Mouse (Mus musculus) hindlimb bud, embryonic 11.5 days (tissue): ENCODE results near the gene Pin1.
"Not testable (repeated sequence)": the region's sequence is repeated elsewhere in the genome, so short reads cannot be mapped to it uniquely, and the experiment has no call there.

Source experiments
- DNase-seq: peaks from one replicate; pipeline ENCODE4 v3.0.0-alpha.2; 2012; ENCODE audit warnings: low read depth, low spot score; ENCODE audit errors: extremely low spot score

Gene Pin1

DNA sequence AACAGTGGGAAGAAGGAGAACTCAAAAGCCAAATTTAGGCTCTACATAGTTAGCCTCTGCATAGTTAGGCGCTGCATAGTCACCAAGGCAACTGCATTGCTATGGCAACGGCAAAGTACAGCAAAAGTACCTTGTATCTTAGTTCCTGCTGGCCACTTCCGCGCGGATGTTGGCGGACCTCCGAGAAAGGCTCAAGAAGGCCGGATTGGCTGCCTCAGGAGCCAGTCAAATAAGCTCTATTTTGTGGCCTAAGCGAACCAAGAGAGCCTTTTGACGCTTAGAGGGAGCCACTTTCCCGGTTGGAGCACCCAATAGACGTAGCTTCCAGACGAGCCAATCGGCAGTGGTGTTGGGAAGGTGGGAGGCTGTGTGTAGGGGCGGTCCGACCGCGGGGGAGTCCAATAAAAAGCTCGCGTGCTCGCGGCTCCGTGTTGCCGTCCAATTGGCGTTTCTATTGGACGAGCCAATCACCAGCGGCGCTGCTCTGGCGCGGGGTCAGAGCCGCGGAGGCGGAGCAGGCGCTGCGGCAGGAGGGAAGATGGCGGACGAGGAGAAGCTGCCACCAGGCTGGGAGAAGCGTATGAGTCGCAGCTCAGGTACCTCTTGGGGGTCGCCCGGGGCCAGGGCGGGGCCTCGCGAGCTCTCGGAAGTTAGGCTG lies at the start of gene Pin1:
Gene Pin1, plus strand, starts transcription at position 494 of the 658 bp plus-strand sequence.
- peak; percentile 96 for DNase-seq

DNA sequence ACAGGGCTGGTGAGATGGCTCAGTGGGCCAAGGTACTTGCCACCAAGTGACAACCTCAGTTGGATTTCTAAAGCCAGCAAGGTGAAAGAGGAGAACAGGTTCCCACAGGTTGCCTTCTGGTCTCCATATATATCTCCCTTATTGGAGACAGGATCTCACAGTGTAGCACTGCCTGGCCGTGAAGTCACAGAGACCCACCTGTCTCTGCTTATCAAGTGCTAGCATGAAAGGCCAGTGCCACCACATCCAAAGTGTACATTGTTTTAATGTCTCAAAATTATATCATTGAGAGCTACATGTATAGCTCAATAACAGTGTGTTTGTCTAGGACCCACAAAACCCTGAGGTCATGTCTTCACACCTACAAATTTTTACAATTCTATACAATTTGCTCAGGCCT lies 45.6 kb upstream of the Pin1 start:
- no peak for DNase-seq

DNA sequence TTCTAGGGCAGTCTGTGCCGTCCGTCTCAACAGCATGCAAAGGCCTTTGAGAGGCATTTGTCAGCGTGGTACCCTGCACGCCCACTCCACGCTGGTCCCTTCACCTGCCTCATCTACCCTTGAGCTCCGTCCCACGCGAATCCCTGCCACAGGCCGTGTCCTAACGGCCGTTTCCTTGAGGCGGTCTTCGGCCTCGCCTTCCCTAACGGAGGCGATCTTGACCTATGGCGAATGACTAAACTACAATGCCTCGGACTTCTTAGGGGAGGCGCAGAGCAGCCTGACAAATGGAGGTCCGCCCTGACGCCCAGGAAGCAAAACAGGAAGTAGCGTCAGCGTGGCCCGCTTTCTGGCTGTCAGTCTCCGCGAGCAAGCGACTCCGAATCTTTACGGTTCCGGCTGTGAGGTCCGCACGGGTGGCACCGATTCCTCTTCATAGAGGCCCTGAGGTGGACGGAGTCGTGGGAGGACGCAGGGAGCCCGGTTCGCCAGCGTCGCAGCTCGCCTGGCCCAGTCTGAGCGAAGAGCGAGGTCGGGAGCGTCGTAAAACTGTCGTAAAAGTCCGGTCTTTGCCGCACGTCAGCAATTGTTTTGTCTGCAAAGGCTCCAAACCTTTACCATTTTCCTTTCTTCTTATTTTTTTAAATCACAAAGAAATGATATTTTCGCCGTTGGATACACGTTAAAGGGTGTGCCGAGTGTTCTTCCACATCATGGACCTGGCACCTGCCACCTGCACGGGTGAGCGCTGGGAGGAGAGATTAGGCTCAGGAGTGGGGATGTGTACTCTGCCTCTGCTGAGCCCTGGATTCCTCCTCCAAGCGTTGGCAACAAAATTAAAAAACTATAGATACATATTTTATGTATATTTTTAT lies 44.6 kb upstream of the Pin1 start:
- DNase-seq, result peak; percentile 92

DNA sequence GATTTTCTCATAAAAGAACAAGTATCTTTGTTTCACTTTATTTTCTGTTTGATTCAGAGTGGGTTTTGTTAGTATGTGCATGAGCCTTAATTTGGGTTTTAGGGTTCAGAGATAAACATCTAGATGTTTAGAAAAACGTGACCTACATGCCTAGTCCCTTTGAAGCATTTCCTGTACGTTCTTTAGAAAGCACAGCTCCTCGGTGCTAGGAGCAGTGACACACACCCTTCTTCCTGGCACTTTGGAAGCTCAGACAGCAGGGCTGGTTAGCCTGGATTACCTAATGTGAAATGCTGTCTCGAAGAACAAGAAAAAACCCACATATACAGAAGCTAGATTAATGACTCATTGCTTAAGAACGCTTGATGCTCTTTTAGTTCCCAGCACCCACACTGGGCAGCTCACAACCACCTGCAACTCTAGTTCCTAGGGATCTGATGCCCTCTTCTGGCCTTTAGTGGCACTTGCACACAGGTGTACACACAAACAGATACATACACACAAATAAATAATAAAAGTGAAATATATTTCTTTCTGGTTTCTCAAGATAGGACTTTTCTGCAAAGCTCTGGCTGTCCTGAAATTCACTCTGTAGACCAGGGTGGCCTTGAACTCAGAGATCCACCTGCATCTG lies 41.9 kb upstream of the Pin1 start:
- DNase-seq, result no peak

DNA sequence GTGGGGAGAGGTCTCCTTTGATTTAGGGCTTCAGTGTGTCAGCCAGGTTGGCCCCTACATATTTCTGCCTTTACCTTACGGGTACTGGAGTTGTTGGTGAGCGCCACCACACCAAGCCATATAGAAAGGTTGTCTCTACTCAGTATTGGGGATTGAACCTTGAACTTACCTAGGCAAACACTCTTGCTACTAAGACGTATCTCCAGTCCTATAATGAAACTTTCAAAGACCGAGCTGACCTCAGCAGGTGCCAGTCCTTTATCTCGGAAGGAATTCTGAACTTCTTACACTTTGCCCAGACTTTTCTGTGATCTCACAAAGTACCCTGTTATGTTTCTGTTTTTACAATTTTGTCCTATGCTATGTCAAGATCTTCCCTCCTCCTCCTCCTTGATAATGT lies 39.9 kb upstream of the Pin1 start:
- no peak for DNase-seq

DNA sequence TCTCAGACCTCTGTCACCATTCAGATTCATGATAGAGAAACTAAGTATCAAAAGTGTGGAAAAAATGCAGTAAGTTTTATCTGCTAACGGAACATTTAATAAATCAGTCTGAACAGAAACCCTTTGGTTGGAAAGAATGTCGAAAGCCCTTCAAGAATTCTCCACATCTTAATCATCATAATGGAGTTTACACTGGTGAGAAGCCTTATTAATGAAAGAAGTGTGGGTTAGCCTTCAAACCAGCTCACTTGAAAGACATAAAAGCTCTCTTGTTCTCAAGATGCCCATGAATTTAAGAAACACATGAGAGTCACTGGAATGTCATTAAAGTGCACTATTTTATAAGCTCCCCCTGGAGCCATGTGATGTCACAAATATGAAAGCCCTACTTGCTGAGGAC lies 35.2 kb upstream of the Pin1 start:
- DNase-seq, result no peak

DNA sequence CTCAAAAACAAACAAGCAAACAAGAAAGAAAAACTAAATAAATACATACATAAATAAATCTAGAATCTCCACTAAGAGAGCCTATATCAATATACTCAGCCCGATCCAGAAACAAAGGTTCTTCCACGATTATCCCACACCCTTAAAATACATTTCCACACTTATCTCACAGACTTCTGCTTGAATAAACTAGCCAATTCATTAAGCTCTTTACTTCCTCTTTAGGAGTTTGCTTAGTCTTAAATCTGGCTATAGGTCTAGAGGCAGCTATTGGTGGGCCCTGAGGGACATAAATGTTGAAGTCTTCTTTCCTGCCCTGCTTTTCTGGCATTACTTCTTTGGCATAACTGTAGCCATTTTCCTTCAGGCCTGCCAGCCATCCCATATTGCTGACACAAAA lies 20.6 kb upstream of the Pin1 start:
- DNase-seq, result no peak

DNA sequence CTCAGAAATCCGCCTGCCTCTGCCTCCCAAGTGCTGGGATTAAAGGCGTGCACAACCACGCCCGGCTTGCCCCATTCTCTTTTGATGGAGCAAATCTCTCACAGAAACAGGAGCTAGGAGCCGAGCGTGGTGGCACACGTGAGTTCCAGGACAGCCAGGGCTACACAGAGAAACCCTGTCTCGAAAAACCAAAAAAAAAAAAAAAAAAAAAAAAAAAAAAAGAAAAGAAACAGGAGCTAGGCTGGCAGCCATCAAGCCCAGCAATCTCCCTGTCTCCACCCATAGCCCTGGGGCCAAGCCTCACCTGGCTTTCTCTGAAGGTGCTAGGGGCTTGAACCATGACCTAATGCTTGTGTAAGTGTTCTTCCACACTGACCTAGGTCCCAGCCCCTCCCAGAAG lies 16.2 kb upstream of the Pin1 start:
- DNase-seq, result not testable (repeated sequence)

DNA sequence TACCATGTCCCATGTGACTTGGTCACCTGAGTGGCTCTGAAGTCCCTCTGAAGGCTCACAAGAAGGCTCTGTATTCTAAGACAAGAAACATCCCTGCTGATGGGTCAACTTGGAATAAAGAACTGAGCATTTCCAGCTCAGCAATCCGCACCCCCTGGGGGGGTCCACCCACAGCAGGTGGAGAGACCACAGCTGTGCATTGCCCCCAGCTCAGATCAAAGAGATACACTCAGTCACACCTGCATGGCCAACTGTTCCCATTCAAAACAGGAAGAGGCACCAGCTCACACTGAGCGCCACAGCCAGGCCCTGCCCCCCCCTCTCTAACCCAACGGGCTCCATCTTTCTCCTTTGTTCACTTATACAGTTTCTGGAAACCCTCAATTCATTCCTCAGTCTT lies 15.6 kb upstream of the Pin1 start:
- no peak for DNase-seq

DNA sequence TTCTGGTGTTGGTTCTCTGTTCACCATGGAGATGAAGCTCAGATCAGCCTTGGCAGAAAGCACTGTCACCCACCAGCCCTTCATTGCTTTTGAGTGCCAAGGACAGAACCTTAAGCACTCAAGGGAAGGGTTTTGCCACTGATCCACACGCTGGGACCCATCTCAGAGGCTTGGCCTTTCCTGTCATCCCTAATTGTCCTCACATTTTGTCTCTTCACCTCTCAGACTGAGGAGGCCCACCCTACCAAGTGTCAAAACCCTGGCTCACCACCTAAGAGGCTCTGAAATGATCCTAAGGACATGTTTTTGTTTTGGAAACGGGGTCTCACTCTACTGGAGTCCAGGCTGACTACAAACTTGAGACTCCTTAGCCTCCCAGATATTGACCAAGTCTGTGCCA lies 15.1 kb upstream of the Pin1 start:
- DNase-seq, result no peak

DNA sequence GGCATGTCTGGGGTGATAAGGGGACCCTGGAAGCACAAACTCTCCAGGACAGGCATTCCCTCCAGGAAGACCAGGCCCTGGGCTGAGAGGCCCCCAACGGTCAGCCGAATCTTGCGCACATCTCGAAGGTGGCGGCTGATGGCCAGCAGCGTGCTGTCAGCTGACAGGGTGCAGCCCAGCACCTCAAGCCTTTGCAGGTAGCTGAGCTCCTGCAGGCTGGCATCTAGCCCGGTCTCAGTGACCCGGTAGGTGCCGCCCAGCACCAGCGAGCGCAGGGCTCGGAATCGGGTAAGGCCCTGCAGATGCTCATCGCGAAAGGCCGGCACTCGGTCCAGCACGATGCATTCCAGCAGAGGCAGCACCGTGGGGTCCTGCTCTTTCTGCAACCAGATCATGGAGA lies 13.3 kb upstream of the Pin1 start:
- DNase-seq, result no peak

DNA sequence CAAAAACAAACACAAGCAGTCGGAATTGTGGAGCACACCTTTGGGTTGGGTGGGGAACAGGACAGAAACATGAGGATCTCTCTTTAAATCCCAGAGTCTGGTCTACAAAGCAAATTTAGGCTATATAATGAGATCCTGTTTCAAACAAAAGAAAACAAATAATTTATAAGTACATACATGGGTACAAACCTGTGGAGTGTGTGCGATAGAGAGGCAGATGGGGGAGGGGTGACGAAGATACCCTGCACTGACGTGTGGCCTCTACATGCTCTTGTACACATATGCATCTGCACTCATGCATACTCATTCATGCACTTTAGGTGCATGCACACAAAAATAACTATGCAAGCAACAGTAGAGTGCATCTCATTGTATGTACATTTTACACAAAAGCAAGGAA lies 12.4 kb upstream of the Pin1 start:
- no peak for DNase-seq

DNA sequence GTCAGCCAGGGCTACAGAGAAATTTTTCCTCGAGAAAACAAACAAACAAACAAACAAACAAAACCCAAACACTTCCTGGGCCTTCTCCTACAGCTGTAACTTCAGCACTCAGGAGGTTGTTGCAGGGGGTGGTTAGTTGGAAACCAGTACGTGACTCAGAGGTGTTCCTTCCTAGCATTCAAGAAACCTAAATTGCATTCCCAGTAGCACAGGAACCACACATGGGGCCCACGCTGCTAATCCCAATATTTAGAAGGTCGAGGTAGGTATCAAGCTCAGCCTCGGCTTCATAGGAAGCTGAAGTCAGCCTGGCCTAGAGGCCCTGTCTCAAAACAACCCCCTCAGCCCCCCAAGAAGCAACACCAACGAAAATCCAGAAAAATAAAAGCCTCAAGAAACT lies 10.4 kb upstream of the Pin1 start:
- no peak for DNase-seq

DNA sequence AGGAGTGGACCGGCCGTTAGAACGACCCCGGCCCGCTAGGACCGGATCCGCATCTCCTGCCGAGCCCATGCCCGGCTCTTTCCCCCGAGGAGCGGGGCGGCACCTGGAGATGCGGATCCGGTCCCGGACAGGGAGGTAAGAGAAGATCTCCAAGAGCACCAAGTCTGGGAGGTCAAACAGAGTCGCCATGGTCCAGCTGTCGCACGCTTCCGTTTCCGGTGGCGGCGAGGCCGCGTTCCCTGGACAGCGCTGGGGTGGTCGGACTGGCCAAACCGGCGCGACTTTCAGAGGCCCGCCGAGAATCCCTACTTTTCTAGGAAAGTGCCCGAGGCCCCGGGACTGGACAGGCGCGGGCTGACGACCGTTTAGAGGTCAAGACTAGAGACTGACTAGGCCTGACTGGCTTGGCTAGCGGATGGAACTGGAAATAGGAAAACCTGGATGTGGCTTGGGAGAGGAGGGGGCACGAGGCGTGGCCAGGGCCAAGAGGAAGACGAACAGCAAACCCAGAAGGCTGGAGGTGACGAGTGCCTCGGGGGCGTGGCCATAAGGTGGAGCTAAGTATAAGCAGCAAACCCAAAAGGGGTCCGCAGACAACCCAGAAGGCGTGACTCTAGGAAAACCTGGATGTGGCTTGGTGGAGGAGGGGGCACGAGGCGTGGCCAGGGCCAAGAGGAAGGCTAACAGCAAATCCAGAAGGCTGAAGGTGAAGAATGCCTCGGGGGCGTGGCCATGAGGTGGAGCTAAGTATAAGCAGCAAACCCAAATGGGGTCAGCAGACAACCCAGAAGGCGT lies 9.6 kb upstream of the Pin1 start, which contains the start of gene Ubl5:
Gene Ubl5, plus strand, starts transcription at position 778 of the 795 bp plus-strand sequence.
- DNase-seq, result peak; percentile 94

DNA sequence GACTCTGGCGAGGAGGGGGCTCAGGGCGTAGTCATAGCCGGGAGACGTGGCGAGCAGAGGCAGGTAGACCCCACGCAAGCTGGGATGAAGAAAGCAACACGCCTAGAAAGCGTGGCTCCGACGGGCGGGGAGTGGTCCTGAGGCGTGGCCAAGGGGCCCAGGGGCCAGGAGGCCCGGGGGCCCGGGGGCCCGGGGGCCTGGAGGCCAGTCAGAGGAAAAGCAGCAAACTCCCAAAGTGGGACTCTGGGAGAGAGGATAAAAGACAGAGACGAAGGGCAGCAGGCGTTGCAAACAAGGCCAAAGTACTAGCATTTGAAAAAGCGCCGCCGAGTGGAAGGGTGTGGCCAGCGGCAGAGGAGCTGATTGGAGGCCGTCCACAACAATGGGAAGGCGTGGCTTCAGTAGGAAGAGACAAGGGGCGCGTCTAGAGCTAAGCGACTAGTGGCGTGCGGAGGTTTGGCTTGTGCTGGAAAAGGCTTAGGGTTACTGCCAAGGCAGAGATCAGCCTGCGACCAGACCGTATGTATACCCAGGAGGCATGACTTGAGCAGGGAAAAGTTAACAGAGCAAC lies 8.9 kb upstream of the Pin1 start:
- DNase-seq, result peak; percentile 56

DNA sequence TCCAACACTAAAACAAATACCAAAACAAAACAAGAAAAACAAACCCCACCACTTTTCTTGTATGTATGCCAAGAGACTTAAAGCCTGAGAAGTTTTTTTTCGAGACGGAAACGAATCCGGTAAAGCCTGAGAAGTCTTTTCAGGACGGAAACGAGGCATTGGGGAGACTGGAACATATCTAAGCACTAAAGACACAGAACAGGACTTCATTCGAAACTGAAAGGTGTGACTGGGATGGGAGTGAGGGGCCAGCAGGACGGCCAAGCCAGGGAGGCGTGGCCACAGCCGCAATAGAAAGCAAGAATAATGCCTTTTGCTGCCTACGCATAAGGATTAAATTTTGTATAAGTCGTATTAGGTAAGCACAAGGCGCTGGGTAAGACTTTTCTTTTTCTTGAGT lies 8.1 kb upstream of the Pin1 start:
- DNase-seq, result no peak

DNA sequence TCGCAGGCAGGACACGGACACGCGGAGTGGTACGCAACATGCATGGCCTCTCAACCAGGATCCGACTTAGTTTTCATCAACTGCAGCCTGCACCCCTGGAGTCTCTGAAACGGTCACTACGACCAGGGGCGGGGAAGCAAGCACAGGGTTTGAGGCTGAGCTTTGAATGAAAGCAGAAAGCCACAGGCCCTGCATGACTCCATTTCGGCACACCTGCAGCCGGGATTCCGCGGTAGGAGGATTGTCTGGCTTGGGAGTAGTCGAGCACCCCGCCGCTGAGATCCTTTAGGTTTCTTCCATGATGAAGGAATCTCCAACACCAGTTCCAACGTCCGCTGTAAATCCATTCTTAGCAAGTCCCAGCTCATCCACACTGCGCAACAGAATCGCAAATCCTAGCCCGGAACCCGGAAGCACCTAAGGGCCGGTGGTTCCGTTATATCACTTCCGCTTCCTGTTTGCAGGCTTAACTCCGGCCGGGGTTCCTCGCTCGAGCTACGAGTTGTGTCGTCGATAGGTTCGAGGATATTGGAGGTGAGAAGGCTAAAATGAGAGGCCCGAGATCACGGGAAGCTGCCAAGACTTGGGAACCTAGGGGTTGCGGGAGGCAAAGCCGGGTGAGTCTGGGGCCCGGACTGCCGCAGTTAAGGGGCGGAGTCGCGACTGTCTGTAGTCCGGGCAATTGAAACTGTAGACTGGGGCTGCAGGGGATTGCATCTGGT lies 7.4 kb upstream of the Pin1 start, which contains the start of gene Fbxl12:
Gene Fbxl12, minus strand, starts transcription at position 408 of the 722 bp plus-strand sequence.
- DNase-seq, result peak; percentile 37

DNA sequence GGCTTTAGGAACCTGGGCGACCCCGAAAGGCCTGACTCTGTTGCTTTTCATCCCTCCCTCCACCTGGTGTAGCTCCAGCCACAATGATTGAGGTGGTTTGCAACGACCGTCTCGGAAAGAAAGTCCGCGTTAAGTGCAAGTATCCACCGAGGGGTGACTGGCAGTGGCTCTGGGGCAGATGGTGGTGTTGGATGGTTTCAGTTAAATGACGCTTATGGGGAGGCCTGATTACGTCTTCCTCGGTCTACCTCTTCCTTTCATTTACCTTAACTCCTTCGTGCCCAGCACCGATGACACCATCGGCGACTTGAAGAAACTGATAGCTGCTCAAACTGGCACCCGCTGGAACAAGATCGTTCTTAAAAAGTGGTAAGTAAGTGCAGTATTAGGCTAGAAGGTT lies 6.8 kb upstream of the Pin1 start:
- no peak for DNase-seq

DNA sequence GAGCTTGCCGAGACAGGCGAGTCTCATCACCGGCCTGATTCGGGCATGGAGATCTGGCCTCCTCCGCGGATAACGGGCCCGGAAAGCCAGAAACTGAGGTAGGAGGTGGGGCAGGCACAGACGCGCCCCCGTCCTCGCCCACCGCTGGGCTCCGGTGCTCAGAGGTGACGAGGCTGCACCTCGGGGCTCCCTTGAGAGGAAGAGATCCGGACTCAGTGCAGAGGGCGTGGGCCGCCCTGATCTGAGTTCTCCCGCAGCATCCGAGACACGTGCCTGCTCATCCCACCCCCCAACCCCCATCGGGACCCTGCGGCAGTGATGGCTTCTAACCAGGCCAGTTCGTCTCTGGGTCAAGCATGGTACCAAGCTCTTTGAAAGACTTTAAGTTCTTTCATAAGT lies 364 bp downstream of the Pin1 start:
- DNase-seq, result no peak

DNA sequence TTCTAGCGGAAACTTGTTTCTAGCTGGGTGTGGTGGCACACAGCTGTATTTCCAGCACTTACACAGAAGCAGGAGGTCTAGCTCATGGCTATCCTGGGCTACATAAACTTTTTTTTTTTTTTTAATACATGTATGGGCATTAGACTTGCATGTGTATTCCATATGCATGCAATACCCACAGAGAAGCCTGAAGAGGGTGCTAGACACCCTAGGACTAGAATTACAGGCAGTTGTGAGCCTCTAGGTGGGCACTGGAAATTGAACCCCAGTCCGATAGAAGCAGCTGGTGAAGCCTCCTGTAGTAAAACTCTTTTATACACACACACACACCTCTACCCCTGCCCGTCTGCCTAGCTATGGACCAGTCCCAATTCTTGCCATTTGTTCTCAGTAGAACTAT lies 2.0 kb downstream of the Pin1 start:
- DNase-seq, result no peak
